Mouse (Mus musculus) hindbrain, embryonic 13.5 days (tissue): ENCODE results near the gene Ttll8. TPM values are rescaled to one million over a fixed set of nuclear protein-coding genes. Genes with fewer than 3 reads are reported as not detected.

Experiments
- ATAC-seq: fragments of 200-750 bp; cut with Nextera tagmentation; 2 replicates; pipeline ENCODE4 v1.8.0; 2017; ENCODE audit warnings: moderate TSS enrichment; ENCODE audit not compliant: low FRiP score
- H3K27ac ChIP-seq: fragments of 300-500 bp; sonication (generic); 2 replicates; pipeline ENCODE4 v1.5.1; 2015; ENCODE audit warnings: inconsistent platforms, mild to moderate bottlenecking, moderate library complexity
- H3K27me3 ChIP-seq: fragments of 300-500 bp; sonication (generic); 2 replicates; pipeline ENCODE4 v1.6.1; 2015; ENCODE audit warnings: mild to moderate bottlenecking, inconsistent platforms
- H3K36me3 ChIP-seq: fragments of 300-500 bp; sonication (generic); 2 replicates; pipeline ENCODE4 v1.6.1; 2015; ENCODE audit warnings: mild to moderate bottlenecking, inconsistent platforms
- H3K4me1 ChIP-seq: fragments of 300-500 bp; sonication (generic); replicated peaks from 2 replicates; pipeline ENCODE4 v1.6.1; 2015; ENCODE audit warnings: inconsistent platforms
- H3K4me2 ChIP-seq: fragments of 300-500 bp; sonication (generic); 2 replicates; pipeline ENCODE4 v1.6.1; 2015; ENCODE audit warnings: inconsistent platforms, mild to moderate bottlenecking, moderate library complexity
- H3K4me3 ChIP-seq: fragments of 300-500 bp; sonication (generic); 2 replicates; pipeline ENCODE4 v1.5.1; 2015; ENCODE audit warnings: mild to moderate bottlenecking, inconsistent platforms
- H3K9ac ChIP-seq: fragments of 300-500 bp; sonication (generic); 2 replicates; pipeline ENCODE4 v1.6.1; 2015; ENCODE audit warnings: mild to moderate bottlenecking, inconsistent platforms
- H3K9me3 ChIP-seq: fragments of 300-500 bp; sonication (generic); 2 replicates; pipeline ENCODE4 v1.6.1; 2016; ENCODE audit warnings: inconsistent platforms
- WGBS: fragments of 180-500 bp; shearing (Covaris S2); methylation state at CpG from one replicate; pipeline ENCODE4 v1.1.7; 2015; 5-methylcytosine and 5-hydroxymethylcytosine counted together
- polyA plus RNA-seq: library from polyadenylated mRNA; unstranded; fragments of >200 nt; fragmentation: Nextera tagmentation; extraction: Ambion mirVana; gene quantifications from 2 replicates; pipeline ENCODE4 v1.2.1, GENCODE M21; 2015

Gene Ttll8
- polyA plus RNA-seq, 1 experiment from 2014 or later: not detected

DNA sequence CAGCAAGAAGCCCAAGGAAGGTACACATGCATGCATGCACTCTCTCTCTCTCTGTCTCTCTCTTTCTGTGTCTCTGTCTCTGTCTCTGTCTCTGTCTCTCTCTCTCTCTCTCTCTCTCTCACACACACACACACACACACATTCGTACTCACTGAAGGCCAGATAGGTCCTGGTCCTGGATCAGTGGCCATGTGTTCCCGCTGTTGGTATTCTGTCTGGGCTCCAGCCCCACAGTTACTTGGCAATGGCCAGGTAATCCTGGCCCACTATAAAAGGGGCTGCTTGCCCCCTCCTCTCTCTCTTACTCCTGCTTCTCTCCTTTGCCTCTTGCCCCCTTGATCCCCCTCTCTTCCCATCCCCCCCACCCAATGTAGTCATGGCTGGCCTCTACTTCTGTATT lies 113.1 kb downstream of the Ttll8 start:
- Histone ChIP-seq H3K4me2 (no peak overlapping the region), H3K27me3 (no peaks in the 10 kb centered on the region), H3K27ac (no peak overlapping the region), H3K9ac (no peak overlapping the region), H3K36me3 (no peaks in the 10 kb centered on the region), H3K9me3 (no peaks in the 10 kb centered on the region), H3K4me3 (no peak overlapping the region), H3K4me1 (peaks cover 38% of the 10 kb centered on the region)
- WGBS: 89% methylated on average over 2 of the region's 2 CpGs
- ATAC-seq: no peak

Other genes with a start within 250 kb of the Ttll8 start
- gene Brd1, start 220.2 kb downstream of the Ttll8 start, polyA plus RNA-seq: 23.2 and 25.4 TPM in 2 replicates
- gene Zbed4, start 202.8 kb downstream of the Ttll8 start, polyA plus RNA-seq: 22.3 and 22.8 TPM in 2 replicates
- gene Alg12, start 135.1 kb downstream of the Ttll8 start, polyA plus RNA-seq: 8.1 and 8.7 TPM in 2 replicates
- 57.1 and 60.0 TPM in 2 replicates for gene Creld2, start 134.8 kb downstream of the Ttll8 start, polyA plus RNA-seq
- 45.6 and 47.2 TPM in 2 replicates for gene Pim3, start 92.2 kb downstream of the Ttll8 start, polyA plus RNA-seq
- 8.2 and 11.8 TPM in 2 replicates for gene Mlc1, start 24.6 kb upstream of the Ttll8 start, polyA plus RNA-seq
- not detected in 2 replicates for gene Mov10l1, start 28.5 kb upstream of the Ttll8 start, polyA plus RNA-seq
- 3.8 and 4.1 TPM in 2 replicates for gene Panx2, start 105.3 kb upstream of the Ttll8 start, polyA plus RNA-seq
- 38.8 and 39.5 TPM in 2 replicates for gene Trabd, start 120.7 kb upstream of the Ttll8 start, polyA plus RNA-seq
- gene Selenoo, start 134.7 kb upstream of the Ttll8 start, polyA plus RNA-seq: 19.9 and 20.7 TPM in 2 replicates
- 17.5 and 18.9 TPM in 2 replicates for gene Tubgcp6, start 168.7 kb upstream of the Ttll8 start, polyA plus RNA-seq
- gene Hdac10, start 174.3 kb upstream of the Ttll8 start, polyA plus RNA-seq: 24.3 and 24.5 TPM in 2 replicates
- gene Mapk12, start 186.3 kb upstream of the Ttll8 start, polyA plus RNA-seq: 5.9 and 7.1 TPM in 2 replicates
- gene Mapk11, start 195.2 kb upstream of the Ttll8 start, polyA plus RNA-seq: 36.1 and 36.5 TPM in 2 replicates
- 99.2 and 104 TPM in 2 replicates for gene Plxnb2, start 226.4 kb upstream of the Ttll8 start, polyA plus RNA-seq
- 75.1 and 86.5 TPM in 2 replicates for gene Dennd6b, start 242.1 kb upstream of the Ttll8 start, polyA plus RNA-seq